Mouse (Mus musculus): Measurements from ENCODE around the gene Snx5. TPM values are rescaled to one million over a fixed set of nuclear protein-coding genes. Genes with fewer than 3 reads are reported as not detected.

Gene Snx5
- polyA plus RNA-seq, 1 experiment from 2014 or later, result 139 TPM

DNA sequence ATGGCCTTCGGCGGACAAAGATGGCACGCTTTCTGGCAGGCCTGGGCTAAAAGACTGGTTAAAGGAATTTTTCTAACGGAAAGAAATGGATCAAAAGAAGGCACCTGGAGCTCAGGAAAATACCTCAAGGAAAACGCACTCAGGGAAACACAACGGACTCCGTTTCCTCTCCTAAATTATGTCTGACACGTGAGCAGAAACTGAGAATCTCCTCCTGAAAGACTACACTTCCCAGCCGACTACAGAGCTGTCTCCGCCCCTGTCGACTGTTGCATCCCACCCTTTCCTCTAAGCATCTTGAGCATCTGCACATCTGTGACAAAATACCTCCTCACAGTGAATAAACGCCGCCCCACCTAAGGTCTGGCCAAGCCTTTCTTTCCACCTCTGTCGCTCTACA is 41.1 kb downstream of the Snx5 start:
- Histone ChIP-seq H3K27ac (replicated peaks; ENCODE audit: low read depth, low read length) (no peak overlapping the region), H3K9me3 (ENCODE audit: control insufficient read depth, low read length) (no peaks in the 10 kb centered on the region; the same call in 1 of the 2 replicates), H3K4me3 (ENCODE audit: low read depth, low read length) (no peak overlapping the region), H3K4me2 (ENCODE audit: low read depth, severe bottlenecking) (no peak overlapping the region), H3K4me1 (ENCODE audit: control insufficient read depth, insufficient read depth, low read length) (no peaks in the 10 kb centered on the region), H3K36me3 (ENCODE audit: control insufficient read depth, insufficient read depth, low read length) (no peaks in the 10 kb centered on the region), H3K27me3 (ENCODE audit: control insufficient read depth, insufficient read depth, low read length) (no peaks in the 10 kb centered on the region), H3K9ac (ENCODE audit: low read length) (no peak overlapping the region)
- ATAC-seq (ENCODE audit: insufficient number of reproducible peaks, low FRiP score, low TSS enrichment, low read depth) (no peak), DNase-seq (ENCODE audit: low spot score) (no peak)
- 79% methylated on average over 14 of the region's 14 CpGs for WGBS

DNA sequence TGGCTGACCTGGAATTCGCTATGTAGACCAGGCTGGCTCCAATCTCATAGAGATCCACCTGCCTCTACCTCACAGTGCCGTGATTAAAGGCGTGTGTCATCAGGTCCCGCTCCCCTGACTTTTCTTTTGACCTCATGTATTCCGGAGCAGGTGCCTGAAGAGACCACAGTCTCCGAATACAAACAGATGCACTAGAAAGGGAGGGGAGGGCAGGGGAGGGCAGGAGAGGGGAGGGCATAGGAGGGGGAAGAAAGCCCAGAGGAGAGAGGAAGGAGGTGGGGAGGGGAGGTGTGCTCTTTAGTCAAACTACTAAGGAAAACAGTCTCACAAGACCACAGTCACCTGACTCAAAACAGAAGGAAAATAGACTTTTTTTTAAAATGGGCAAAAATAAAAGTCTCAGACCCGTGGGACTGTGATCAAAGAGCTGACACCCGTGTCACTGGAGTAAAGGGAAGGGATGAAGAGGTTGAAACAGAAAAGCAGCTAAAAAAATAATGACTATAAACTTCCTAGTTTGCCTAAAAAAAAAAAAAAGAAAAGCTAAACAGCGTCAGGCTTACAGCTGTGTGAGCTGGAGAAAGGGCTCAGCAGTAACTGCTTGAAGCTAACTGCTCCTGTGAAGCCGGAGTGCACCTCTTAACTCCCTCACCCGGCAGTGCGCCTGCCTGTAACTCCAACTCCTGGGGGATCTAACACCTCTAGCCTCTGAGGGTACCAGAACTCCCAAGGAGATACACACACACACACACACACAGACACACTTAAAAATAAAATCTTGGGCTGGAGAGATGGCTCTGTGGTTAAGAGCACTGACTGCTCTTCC is 42.0 kb downstream of the Snx5 start:
- no peak overlapping the region for H3K27ac ChIP-seq (replicated peaks; ENCODE audit: low read depth, low read length)
- H3K36me3 ChIP-seq (ENCODE audit: control insufficient read depth, insufficient read depth, low read length), result no peaks in the 10 kb centered on the region
- H3K4me1 ChIP-seq (ENCODE audit: control insufficient read depth, insufficient read depth, low read length), result no peaks in the 10 kb centered on the region
- ATAC-seq (ENCODE audit: insufficient number of reproducible peaks, low FRiP score, low TSS enrichment, low read depth) (no peak), DNase-seq (ENCODE audit: low spot score) (no peak)
- 76% methylated on average over 12 of the region's 12 CpGs for WGBS
- no peaks in the 10 kb centered on the region for H3K27me3 ChIP-seq (ENCODE audit: control insufficient read depth, insufficient read depth, low read length)
- no peak overlapping the region for H3K4me2 ChIP-seq (ENCODE audit: low read depth, severe bottlenecking)
- no peak overlapping the region for H3K9ac ChIP-seq (ENCODE audit: low read length)
- H3K4me3 ChIP-seq (ENCODE audit: low read depth, low read length), result no peak overlapping the region
- H3K9me3 ChIP-seq (ENCODE audit: control insufficient read depth, low read length), result no peaks in the 10 kb centered on the region; the same call in 1 of the 2 replicates

DNA sequence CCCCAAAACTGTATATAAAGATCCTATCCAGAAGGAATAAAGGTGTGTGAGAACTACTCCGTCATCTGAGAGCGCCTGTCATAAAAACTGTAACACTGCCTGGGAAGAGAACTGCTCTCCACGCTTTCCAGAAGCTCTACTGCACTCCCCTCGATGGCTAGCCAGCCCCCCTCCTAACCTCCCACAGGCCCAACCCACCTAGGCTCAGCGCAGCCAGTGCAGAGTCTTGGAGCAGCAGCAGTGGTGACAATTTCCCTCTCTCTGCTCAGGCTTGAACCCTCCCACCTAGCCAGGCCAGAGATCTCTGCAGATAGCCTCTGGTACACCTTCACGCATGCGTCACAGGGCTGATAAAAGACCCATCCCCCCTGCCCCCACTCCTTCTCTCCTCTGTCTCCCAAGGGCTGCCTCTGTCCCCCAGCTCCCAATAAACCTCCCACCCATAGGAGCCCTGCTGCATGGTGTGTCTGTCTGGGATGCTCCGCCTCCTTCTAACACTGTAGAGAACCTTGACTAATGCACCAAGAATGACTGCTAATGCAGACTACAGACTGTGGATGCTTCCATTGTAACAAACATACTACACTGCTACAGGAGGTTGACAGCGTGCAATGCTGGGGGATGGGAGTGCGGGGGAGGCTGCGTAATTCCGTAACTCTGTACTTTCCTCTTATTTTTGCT is 43.7 kb downstream of the Snx5 start:
- ATAC-seq (ENCODE audit: insufficient number of reproducible peaks, low FRiP score, low TSS enrichment, low read depth) (no peak), DNase-seq (ENCODE audit: low spot score) (no peak)
- Histone ChIP-seq H3K27me3 (ENCODE audit: control insufficient read depth, insufficient read depth, low read length) (no peaks in the 10 kb centered on the region), H3K36me3 (ENCODE audit: control insufficient read depth, insufficient read depth, low read length) (no peaks in the 10 kb centered on the region), H3K4me3 (ENCODE audit: low read depth, low read length) (no peak overlapping the region), H3K9ac (ENCODE audit: low read length) (no peak overlapping the region), H3K4me1 (ENCODE audit: control insufficient read depth, insufficient read depth, low read length) (no peaks in the 10 kb centered on the region), H3K27ac (replicated peaks; ENCODE audit: low read depth, low read length) (no peak overlapping the region), H3K4me2 (ENCODE audit: low read depth, severe bottlenecking) (no peak overlapping the region), H3K9me3 (ENCODE audit: control insufficient read depth, low read length) (no peaks in the 10 kb centered on the region; the same call in 1 of the 2 replicates)
- 84% methylated on average over 12 of the region's 12 CpGs for WGBS

DNA sequence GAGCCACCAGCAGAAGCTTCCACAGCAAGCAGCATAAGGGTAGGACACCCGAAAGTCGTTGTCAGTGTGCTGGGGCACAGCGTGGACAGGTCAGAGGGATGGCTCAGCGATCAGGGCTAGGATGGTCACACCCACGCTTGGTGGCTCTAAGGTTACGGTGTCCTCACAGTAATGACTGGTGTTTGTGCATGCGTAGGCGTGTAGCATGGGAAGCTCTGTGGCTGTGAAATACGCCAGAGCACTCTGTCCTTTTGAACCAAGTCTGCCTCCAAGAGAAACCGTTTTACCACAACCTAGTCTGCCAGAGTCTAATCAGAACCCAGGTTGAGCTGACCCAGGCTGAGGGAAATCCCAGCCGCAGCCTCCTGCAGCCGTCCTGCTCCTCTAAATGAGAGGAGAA is 46.4 kb downstream of the Snx5 start:
- H3K9ac ChIP-seq (ENCODE audit: low read length), result 0 out of 2 replicates have a peak overlapping the region, but pooled peaks have one; percentile 1

DNA sequence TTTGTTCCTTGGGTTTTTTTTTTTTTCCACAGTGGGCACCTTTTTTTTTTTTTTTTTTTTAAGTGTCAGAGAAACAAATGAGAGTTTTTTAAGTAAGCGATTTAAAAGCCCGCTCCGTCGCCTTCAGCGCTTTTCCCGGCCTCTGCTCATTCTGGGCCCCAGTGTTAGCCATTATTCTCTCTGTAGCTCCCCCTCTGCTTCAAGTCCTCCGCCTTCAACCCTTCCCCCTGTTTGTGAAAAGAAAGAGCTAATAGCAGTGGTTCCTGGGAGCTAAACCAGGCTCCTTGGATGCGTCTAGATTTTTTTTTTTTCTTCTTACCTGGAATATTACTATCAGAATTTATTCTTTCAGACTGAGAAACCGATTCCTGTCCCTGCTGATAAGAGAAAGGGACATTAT is 55.1 kb downstream of the Snx5 start:
- Histone ChIP-seq H3K27me3 (ENCODE audit: control insufficient read depth, insufficient read depth, low read length) (no peaks in the 10 kb centered on the region), H3K4me1 (ENCODE audit: control insufficient read depth, insufficient read depth, low read length) (no peaks in the 10 kb centered on the region), H3K36me3 (ENCODE audit: control insufficient read depth, insufficient read depth, low read length) (no peaks in the 10 kb centered on the region), H3K4me3 (ENCODE audit: low read depth, low read length) (no peak overlapping the region), H3K4me2 (ENCODE audit: low read depth, severe bottlenecking) (no peak overlapping the region), H3K27ac (replicated peaks; ENCODE audit: low read depth, low read length) (no peak overlapping the region), H3K9ac (ENCODE audit: low read length) (no peak overlapping the region), H3K9me3 (ENCODE audit: control insufficient read depth, low read length) (no peaks in the 10 kb centered on the region)
- WGBS, result 54% methylated on average over 9 of the region's 9 CpGs
- DNase-seq (ENCODE audit: low spot score) (no peak), ATAC-seq (ENCODE audit: insufficient number of reproducible peaks, low FRiP score, low TSS enrichment, low read depth) (no peak)

More for the DNA sequence above, 46.4 kb downstream of the Snx5 start:
- no peak overlapping the region for H3K4me2 ChIP-seq (ENCODE audit: low read depth, severe bottlenecking)
- no peaks in the 10 kb centered on the region for H3K36me3 ChIP-seq (ENCODE audit: control insufficient read depth, insufficient read depth, low read length)
- H3K4me3 ChIP-seq (ENCODE audit: low read depth, low read length), result no peak overlapping the region
- no peaks in the 10 kb centered on the region; the same call in 1 of the 2 replicates for H3K9me3 ChIP-seq (ENCODE audit: control insufficient read depth, low read length)
- H3K27ac ChIP-seq (replicated peaks; ENCODE audit: low read depth, low read length), result no peak overlapping the region
- WGBS, result 55% methylated on average over 12 of the region's 12 CpGs
- DNase-seq (ENCODE audit: low spot score) (no peak), ATAC-seq (ENCODE audit: insufficient number of reproducible peaks, low FRiP score, low TSS enrichment, low read depth) (no peak)
- H3K4me1 ChIP-seq (ENCODE audit: control insufficient read depth, insufficient read depth, low read length), result no peaks in the 10 kb centered on the region
- no peaks in the 10 kb centered on the region for H3K27me3 ChIP-seq (ENCODE audit: control insufficient read depth, insufficient read depth, low read length)

DNA sequence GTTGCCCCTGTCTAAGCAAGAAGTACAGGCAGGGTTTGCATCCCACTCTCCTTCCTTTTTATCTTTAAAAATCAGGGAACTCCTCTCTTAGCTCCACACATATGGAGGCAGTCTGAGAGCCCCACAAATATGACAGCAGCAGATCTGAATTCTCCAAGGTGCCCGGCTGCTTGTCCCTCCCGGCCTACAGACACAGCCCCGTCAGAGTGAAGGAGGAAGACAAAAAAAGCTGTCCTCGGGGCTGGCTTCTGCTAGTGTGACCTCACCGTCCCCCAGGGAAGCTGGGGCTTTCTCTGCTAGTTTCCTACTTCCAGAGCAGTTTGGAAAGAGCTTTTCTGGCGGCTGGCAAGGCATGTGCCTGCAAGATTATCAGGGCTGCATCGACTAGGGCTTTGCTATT is 55.5 kb downstream of the Snx5 start:
- no peak overlapping the region for H3K27ac ChIP-seq (replicated peaks; ENCODE audit: low read depth, low read length)
- DNase-seq (ENCODE audit: low spot score) (no peak), ATAC-seq (ENCODE audit: insufficient number of reproducible peaks, low FRiP score, low TSS enrichment, low read depth) (no peak; the same call in 1 of the 2 replicates)
- no peak overlapping the region for H3K4me3 ChIP-seq (ENCODE audit: low read depth, low read length)
- WGBS, result 38% methylated on average over 7 of the region's 7 CpGs
- H3K4me2 ChIP-seq (ENCODE audit: low read depth, severe bottlenecking), result no peak overlapping the region
- H3K36me3 ChIP-seq (ENCODE audit: control insufficient read depth, insufficient read depth, low read length), result no peaks in the 10 kb centered on the region
- H3K9ac ChIP-seq (ENCODE audit: low read length), result no peak overlapping the region
- no peaks in the 10 kb centered on the region for H3K9me3 ChIP-seq (ENCODE audit: control insufficient read depth, low read length)
- H3K4me1 ChIP-seq (ENCODE audit: control insufficient read depth, insufficient read depth, low read length), result no peaks in the 10 kb centered on the region
- no peaks in the 10 kb centered on the region for H3K27me3 ChIP-seq (ENCODE audit: control insufficient read depth, insufficient read depth, low read length)

DNA sequence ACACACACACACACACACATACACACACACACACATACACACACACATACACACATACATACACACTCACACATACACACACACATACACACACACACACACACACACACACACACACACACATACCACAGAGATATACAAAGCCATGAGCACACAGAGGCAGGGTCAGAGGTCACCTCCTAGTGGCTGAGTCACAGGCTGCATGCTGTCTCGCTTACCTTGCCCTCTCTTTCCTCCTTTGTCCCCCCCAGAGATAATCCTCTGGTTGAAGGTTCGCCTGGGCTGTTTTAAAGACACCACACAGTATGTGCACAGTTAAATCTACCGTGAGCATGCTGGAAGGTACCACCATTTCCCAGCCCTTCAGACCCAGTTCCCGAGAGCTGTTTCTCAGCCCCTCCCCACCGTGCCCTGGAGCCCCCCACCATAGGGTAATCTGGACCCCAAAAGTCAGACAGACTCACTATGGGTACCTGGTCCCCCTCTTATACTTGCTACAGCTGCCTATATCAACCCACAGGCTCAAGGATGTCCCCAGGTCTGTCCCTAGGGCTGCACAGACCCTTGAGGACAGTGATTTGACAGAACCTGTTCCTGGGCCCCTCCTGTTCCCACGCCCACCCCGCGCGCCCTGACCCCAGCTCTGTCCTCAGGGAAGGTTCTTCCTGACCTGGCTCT is 56.1 kb downstream of the Snx5 start:
- Histone ChIP-seq H3K9me3 (ENCODE audit: control insufficient read depth, low read length) (no peaks in the 10 kb centered on the region), H3K9ac (ENCODE audit: low read length) (no peak overlapping the region), H3K4me2 (ENCODE audit: low read depth, severe bottlenecking) (no peak overlapping the region), H3K36me3 (ENCODE audit: control insufficient read depth, insufficient read depth, low read length) (no peaks in the 10 kb centered on the region), H3K4me1 (ENCODE audit: control insufficient read depth, insufficient read depth, low read length) (no peaks in the 10 kb centered on the region), H3K4me3 (ENCODE audit: low read depth, low read length) (no peak overlapping the region), H3K27ac (replicated peaks; ENCODE audit: low read depth, low read length) (no peak overlapping the region), H3K27me3 (ENCODE audit: control insufficient read depth, insufficient read depth, low read length) (no peaks in the 10 kb centered on the region)
- no peak for DNase-seq (ENCODE audit: low spot score)
- 63% methylated on average over 9 of the region's 9 CpGs for WGBS
- ATAC-seq (ENCODE audit: insufficient number of reproducible peaks, low FRiP score, low TSS enrichment, low read depth), result no peak; the same call in 1 of the 2 replicates

DNA sequence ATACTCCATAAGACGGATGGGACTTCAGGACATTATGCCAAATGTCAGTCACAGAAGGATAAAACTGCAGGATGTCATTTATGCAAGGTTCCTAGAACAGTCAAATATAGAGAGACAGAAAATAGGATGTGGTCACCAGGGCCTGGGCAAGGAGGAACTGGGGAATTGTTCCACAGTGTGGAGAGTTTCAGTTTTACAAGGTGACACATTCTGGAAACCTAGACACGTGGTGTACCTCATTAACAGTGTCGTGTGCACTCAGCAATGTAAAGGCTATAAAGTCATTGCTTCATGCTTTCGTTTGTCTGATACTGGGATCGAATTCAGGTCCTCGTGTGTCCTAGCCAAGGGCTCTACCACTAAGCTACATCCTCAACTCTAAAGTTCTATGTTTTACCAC is 56.9 kb downstream of the Snx5 start:
- Histone ChIP-seq H3K36me3 (ENCODE audit: control insufficient read depth, insufficient read depth, low read length) (no peaks in the 10 kb centered on the region), H3K9ac (ENCODE audit: low read length) (no peak overlapping the region), H3K9me3 (ENCODE audit: control insufficient read depth, low read length) (no peaks in the 10 kb centered on the region), H3K4me1 (ENCODE audit: control insufficient read depth, insufficient read depth, low read length) (no peaks in the 10 kb centered on the region), H3K27ac (replicated peaks; ENCODE audit: low read depth, low read length) (no peak overlapping the region), H3K4me2 (ENCODE audit: low read depth, severe bottlenecking) (no peak overlapping the region), H3K4me3 (ENCODE audit: low read depth, low read length) (no peak overlapping the region), H3K27me3 (ENCODE audit: control insufficient read depth, insufficient read depth, low read length) (no peaks in the 10 kb centered on the region)
- 73% methylated on average over 6 of the region's 6 CpGs for WGBS
- no peak for ATAC-seq (ENCODE audit: insufficient number of reproducible peaks, low FRiP score, low TSS enrichment, low read depth)
- DNase-seq (ENCODE audit: low spot score), result no peak

Data from limb, embryonic 11.5 days (tissue).